Mouse (Mus musculus) layer of hippocampus, postnatal 14 days (tissue): ENCODE results near the gene Amy2a3. TPM values are rescaled to one million over a fixed set of nuclear protein-coding genes. Genes with fewer than 3 reads are reported as not detected.
"Not testable (repeated sequence)": the region's sequence is repeated elsewhere in the genome, so short reads cannot be mapped to it uniquely, and the experiment has no call there.

ENCODE experiments used
- DNase-seq, 2 experiments: peaks; one replicate each; pipeline ENCODE4 v3.0.0; 2021 to 2022; ENCODE audit warnings: low spot score in 2 of 2, mixed read lengths in 1 of 2
- long read RNA-seq, 2 experiments: library from polyadenylated mRNA; stranded (forward); transcript quantifications; one replicate each; pipeline ENCODE4 v2.0.0; 2021
- total RNA-seq, 2 experiments: library from RNA; stranded (reverse); gene quantifications; 2 replicates each; pipeline ENCODE4 v1.2.3; 2021

Amy2a3 gene
- not detected for total RNA-seq
- long read RNA-seq, experiment 1: 0 reads
- long read RNA-seq, experiment 2: 0 reads

DNA sequence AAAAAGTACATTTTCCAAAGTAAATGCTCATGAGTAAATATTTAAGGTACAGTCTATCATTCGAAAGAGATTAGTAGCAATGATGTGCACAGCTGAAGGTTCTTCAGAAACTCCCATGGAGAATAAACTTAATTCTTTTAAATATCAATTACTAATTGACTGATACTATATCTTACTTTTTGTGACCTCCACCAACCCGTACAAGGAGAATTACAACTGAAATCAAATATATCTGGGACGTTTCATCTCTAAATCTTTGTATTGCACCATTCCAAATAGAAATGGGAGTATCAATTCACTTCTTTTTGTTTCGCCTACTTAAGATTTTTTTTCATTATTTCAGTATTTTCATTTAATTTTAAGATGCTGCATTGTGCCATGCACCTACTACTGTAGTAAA is at the start of gene Amy2a3:
Gene Amy2a3 (minus strand): TSS at position 101 of the 400 bp plus-strand sequence.
- not testable (repeated sequence) for DNase-seq

DNA sequence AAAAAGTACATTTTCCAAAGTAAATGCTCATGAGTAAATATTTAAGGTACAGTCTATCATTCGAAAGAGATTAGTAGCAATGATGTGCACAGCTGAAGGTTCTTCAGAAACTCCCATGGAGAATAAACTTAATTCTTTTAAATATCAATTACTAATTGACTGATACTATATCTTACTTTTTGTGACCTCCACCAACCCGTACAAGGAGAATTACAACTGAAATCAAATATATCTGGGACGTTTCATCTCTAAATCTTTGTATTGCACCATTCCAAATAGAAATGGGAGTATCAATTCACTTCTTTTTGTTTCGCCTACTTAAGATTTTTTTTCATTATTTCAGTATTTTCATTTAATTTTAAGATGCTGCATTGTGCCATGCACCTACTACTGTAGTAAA is 32.7 kb upstream of the Amy2a3 start, which contains the start of gene Amy2a2:
Gene Amy2a2 (minus strand): TSS at position 101 of the 400 bp plus-strand sequence.
- not testable (repeated sequence) for DNase-seq

DNA sequence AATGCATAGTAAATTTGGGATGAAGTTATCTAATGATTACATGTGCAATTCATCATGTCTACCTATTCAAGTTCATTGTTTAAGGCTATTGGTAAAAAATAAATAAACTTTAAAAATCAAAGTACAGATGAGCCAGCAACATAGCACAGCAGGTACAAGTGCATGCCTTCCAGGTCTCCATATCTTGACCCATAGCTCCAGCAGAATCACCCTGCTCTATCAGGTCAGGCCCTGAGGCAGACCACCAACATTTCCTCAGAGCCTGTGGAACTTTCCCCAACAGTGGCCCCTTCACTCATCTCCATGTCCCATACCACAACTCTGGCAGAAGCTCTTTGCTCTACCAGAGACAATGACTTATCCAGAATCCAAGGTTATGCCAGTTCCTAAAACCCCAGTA is 21.6 kb upstream of the Amy2a3 start:
- not testable (repeated sequence) for DNase-seq

DNA sequence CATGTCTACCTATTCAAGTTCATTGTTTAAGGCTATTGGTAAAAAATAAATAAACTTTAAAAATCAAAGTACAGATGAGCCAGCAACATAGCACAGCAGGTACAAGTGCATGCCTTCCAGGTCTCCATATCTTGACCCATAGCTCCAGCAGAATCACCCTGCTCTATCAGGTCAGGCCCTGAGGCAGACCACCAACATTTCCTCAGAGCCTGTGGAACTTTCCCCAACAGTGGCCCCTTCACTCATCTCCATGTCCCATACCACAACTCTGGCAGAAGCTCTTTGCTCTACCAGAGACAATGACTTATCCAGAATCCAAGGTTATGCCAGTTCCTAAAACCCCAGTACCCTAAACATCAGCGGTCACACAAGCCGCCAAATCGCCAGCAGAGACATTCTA is 10.9 kb downstream of the Amy2a3 start:
- not testable (repeated sequence) for DNase-seq

DNA sequence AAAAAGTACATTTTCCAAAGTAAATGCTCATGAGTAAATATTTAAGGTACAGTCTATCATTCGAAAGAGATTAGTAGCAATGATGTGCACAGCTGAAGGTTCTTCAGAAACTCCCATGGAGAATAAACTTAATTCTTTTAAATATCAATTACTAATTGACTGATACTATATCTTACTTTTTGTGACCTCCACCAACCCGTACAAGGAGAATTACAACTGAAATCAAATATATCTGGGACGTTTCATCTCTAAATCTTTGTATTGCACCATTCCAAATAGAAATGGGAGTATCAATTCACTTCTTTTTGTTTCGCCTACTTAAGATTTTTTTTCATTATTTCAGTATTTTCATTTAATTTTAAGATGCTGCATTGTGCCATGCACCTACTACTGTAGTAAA is 32.5 kb downstream of the Amy2a3 start, which contains the start of gene Amy2a4:
Gene Amy2a4 (minus strand): TSS at position 101 of the 400 bp plus-strand sequence.
- not testable (repeated sequence) for DNase-seq

DNA sequence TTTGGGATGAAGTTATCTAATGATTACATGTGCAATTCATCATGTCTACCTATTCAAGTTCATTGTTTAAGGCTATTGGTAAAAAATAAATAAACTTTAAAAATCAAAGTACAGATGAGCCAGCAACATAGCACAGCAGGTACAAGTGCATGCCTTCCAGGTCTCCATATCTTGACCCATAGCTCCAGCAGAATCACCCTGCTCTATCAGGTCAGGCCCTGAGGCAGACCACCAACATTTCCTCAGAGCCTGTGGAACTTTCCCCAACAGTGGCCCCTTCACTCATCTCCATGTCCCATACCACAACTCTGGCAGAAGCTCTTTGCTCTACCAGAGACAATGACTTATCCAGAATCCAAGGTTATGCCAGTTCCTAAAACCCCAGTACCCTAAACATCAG is 43.6 kb downstream of the Amy2a3 start:
- DNase-seq: not testable (repeated sequence)

DNA sequence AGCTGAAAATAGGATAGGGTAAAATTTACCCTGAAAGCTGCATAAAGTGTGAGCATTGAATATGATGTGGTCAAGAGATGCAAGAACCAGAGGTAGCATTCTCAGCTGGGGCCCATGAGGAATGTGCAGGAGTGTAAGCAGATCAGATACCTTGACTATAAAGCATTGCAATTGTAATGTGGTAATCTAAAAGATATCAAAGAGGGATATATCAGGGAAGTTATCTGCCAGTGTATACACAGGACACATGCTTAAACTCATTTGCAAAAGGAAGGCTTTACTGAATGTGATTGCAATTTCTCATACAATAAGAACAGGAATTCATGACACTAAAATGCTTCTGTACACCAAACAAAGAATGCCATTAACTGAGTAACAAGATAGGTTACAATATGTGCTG is 44.3 kb downstream of the Amy2a3 start:
- DNase-seq: not testable (repeated sequence)

Other genes with a start within 250 kb of the Amy2a3 start
- under 1 TPM in 1 of 2 experiments, not detected in 1; 0.17 TPM for gene Amy2a5, start 65.2 kb downstream of the Amy2a3 start, total RNA-seq
- gene Amy2a4, start 32.6 kb downstream of the Amy2a3 start, total RNA-seq: not detected
- not detected for gene Amy2a2, start 32.6 kb upstream of the Amy2a3 start, total RNA-seq
- gene Amy2a1, start 208.4 kb upstream of the Amy2a3 start, total RNA-seq: not detected